Mouse (Mus musculus) midbrain, embryonic 10.5 days (tissue): ENCODE data around the gene Igsf10. TPM values are rescaled to one million over a fixed set of nuclear protein-coding genes. Genes with fewer than 3 reads are reported as not detected.

ENCODE experiments used
- DNase-seq: peaks from one replicate; pipeline ENCODE4 v3.0.0-alpha.2; 2017; ENCODE audit warnings: low spot score
- H3K27ac ChIP-seq: fragments of 300-500 bp; sonication (generic); replicated peaks from 2 replicates; pipeline ENCODE4 v1.5.1; 2016; ENCODE audit warnings: mild to moderate bottlenecking
- H3K27me3 ChIP-seq: fragments of 300-500 bp; sonication (generic); 2 replicates; pipeline ENCODE4 v1.6.1; 2016; ENCODE audit warnings: low read depth, mild to moderate bottlenecking; ENCODE audit not compliant: poor library complexity, severe bottlenecking
- H3K36me3 ChIP-seq: fragments of 300-500 bp; sonication (generic); 2 replicates; pipeline ENCODE4 v1.6.1; 2016; ENCODE audit warnings: mild to moderate bottlenecking, moderate library complexity
- H3K4me1 ChIP-seq: fragments of 300-500 bp; sonication (generic); 2 replicates; pipeline ENCODE4 v1.6.1; 2016
- H3K4me3 ChIP-seq: fragments of 300-500 bp; sonication (generic); 2 replicates; pipeline ENCODE4 v1.5.1; 2016; ENCODE audit warnings: mild to moderate bottlenecking, moderate library complexity
- H3K9me3 ChIP-seq: fragments of 300-500 bp; sonication (generic); replicated peaks from 2 replicates; pipeline ENCODE4 v1.6.1; 2016; ENCODE audit warnings: mild to moderate bottlenecking
- WGBS: fragments of 180-500 bp; shearing (Covaris S2); methylation state at CpG from one replicate; pipeline ENCODE4 v1.1.7; 2016; 5-methylcytosine and 5-hydroxymethylcytosine counted together
- polyA plus RNA-seq: library from polyadenylated mRNA; unstranded; fragments of >200 nt; fragmentation: Nextera tagmentation; extraction: Ambion mirVana; gene quantifications from 2 replicates; pipeline ENCODE4 v1.2.1, GENCODE M21; 2016

Gene Igsf10
- polyA plus RNA-seq, 1 experiment from 2014 or later, result 2.8 TPM

DNA sequence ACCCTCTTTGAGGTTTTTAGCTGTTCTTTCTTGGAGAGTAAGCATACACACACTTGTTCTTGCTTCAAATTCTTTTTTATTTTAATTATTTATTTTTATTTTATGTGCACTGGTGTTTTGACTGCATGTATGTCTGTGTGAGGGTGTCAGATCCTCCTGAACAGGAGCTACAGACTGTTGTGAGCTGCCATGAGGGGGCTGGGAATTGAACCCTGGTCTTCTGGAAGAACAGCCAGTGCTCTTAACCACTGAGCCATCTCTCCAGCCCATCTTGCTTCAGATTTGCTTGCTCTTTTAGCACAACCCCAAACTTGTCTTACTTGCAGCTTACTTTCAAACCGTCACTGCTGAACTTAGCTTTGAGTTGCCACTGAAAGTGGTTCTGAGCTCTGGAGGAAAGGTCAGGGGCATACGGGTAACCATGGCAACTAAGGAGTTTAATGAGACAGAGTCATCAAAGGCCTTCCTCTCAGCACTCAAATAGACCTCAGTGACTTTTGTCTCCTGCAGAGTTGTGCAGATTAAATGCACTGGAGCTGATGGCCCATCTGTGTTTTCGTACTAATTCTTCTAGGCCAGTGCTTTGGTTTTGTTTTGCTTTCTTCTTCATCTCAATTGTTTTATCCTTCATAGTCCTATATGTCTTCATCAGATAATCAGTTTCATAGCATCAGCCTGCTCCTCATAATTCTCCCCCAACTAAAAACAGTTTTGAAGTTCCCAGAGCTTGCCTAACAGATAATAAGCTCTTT is 66.5 kb downstream of the Igsf10 start:
- DNase-seq, result peak; percentile 56
- Histone ChIP-seq H3K27me3 (no peaks in the 10 kb centered on the region), H3K27ac (peak overlapping the region; percentile 59), H3K36me3 (no peaks in the 10 kb centered on the region), H3K4me3 (no peak overlapping the region), H3K9me3 (no peaks in the 10 kb centered on the region), H3K4me1 (peaks cover 19% of the 10 kb centered on the region)
- 10% methylated on average over 3 of the region's 3 CpGs for WGBS

DNA sequence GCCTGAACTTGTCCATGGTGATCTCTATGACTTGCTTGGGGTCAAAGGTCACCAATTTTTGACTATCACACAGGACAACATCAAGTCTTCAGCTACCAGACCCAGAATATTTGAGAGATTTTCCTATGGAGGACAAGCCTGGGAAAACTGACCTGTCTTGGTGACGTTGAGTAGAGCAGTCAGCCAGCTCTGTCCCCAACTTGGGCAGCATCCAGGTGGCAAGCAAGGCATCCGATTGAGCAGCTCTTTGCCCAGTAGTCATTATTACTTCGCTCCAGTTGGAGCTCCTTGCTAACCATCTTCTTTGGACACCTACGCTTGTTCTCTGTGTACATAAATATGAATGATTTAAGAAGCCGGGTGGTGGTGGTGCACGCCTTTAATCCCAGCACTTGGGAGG is 73.4 kb downstream of the Igsf10 start:
- H3K4me3 ChIP-seq, result no peak overlapping the region
- H3K9me3 ChIP-seq, result no peaks in the 10 kb centered on the region
- no peak overlapping the region for H3K27ac ChIP-seq
- 90% methylated on average over 6 of the region's 6 CpGs for whole genome bisulfite sequencing
- H3K4me1 ChIP-seq, result no peaks in the 10 kb centered on the region
- no peak for DNase-seq
- H3K27me3 ChIP-seq, result no peaks in the 10 kb centered on the region
- no peaks in the 10 kb centered on the region for H3K36me3 ChIP-seq

Other genes with a start within 250 kb of the Igsf10 start
- 1.0 and 1.2 TPM in 2 replicates for gene Gpr171, start 242.6 kb downstream of the Igsf10 start, polyA plus RNA-seq
- gene P2ry14, start 190.8 kb downstream of the Igsf10 start, polyA plus RNA-seq, result 1.7 and 1.8 TPM in 2 replicates
- 0.12 and 0.16 TPM in 2 replicates for gene Gpr87, start 149.3 kb downstream of the Igsf10 start, polyA plus RNA-seq
- 0.51 and 0.62 TPM in 2 replicates for gene P2ry13, start 133.5 kb downstream of the Igsf10 start, polyA plus RNA-seq
- gene P2ry12, start 81.5 kb downstream of the Igsf10 start, polyA plus RNA-seq, result 0.70 and 1.9 TPM in 2 replicates